Mouse (Mus musculus) small intestine, adult 2 months (tissue): ENCODE measurements around the gene Mfng. TPM values are rescaled to one million over a fixed set of nuclear protein-coding genes. Genes with fewer than 3 reads are reported as not detected.

Experiments used
- H3K27ac ChIP-seq: fragments of 200-500 bp; 2 replicates; pipeline ENCODE4 v1.5.1; 2012; ENCODE audit warnings: low read depth, low read length, control low read depth, inconsistent platforms; ENCODE audit not compliant: insufficient read depth
- H3K27me3 ChIP-seq: fragments of 200-500 bp; 2 replicates; pipeline ENCODE4 v1.6.1; 2012; ENCODE audit warnings: mild to moderate bottlenecking, moderate library complexity, low read length, inconsistent platforms; ENCODE audit not compliant: control insufficient read depth, insufficient read depth
- H3K36me3 ChIP-seq: fragments of 200-500 bp; 2 replicates; pipeline ENCODE4 v1.6.1; 2012; ENCODE audit warnings: mild to moderate bottlenecking, low read length, control low read depth, inconsistent platforms; ENCODE audit not compliant: control insufficient read depth, insufficient read depth
- H3K4me1 ChIP-seq: fragments of 200-500 bp; 2 replicates; pipeline ENCODE4 v1.6.1; 2012; ENCODE audit warnings: low read length, inconsistent platforms, mixed read lengths; ENCODE audit not compliant: control insufficient read depth, insufficient read depth, insufficient read length
- H3K4me3 ChIP-seq: fragments of 200-500 bp; 2 replicates; pipeline ENCODE4 v1.5.1; 2012; ENCODE audit warnings: low read depth, mild to moderate bottlenecking, control low read depth, inconsistent platforms, low read length, moderate library complexity
- CTCF ChIP-seq: fragments of 200-500 bp; IDR thresholded peaks from 2 replicates; pipeline ENCODE4 v1.5.1; 2012; ENCODE audit warnings: low read depth, mild to moderate bottlenecking, control low read depth, inconsistent platforms, low read length, moderate library complexity, mixed read lengths; ENCODE audit not compliant: insufficient replicate concordance, insufficient read length; ENCODE audit errors: extremely low read depth
- POLR2A ChIP-seq: fragments of 200-500 bp; IDR thresholded peaks from 2 replicates; pipeline ENCODE4 v1.6.1; 2012; ENCODE audit warnings: low read depth, mild to moderate bottlenecking, control low read depth, inconsistent platforms, low read length, moderate library complexity
- WGBS: fragments of 180-500 bp; shearing (Covaris S2); methylation state at CpG from one replicate; pipeline ENCODE4 v1.1.7; 2018; 5-methylcytosine and 5-hydroxymethylcytosine counted together
- polyA plus RNA-seq: library from polyadenylated mRNA; depleted of rRNA; stranded (reverse); fragments of >200 nt; gene quantifications from 2 replicates; pipeline ENCODE4 v1.2.3, GENCODE M21; 2012; rRNA removed

The Mfng gene
- polyA plus RNA-seq, 1 experiment = 7.9 TPM

DNA sequence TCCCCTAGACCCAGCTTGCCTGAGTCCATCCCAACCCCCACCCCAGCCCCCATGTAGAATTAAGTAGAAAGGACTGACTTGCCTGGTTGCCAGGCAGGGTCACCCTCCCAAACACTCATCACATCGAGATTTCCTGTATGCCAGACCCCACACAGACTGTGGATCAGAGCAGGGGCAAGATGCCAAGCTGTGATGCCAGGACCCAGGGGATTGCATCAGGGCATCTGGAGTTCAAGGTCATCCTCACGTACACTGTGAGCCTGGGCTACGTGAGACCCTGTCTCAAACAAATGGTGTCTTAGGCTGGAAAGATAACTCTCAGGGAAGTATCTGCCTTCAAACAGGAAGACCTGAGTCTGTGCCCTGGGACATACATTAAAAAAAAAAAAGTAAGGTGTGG is 66.6 kb downstream of the Mfng start:
- H3K27me3 ChIP-seq = peaks cover 8% of the 10 kb centered on the region; the same call in 1 of the 2 replicates
- 32% methylated on average over 3 of the region's 3 CpGs for WGBS
- no peaks in the 10 kb centered on the region for H3K36me3 ChIP-seq
- H3K27ac ChIP-seq = no peak overlapping the region
- TF ChIP-seq POLR2A (no peak), CTCF (no peak)
- H3K4me1 ChIP-seq = no peaks in the 10 kb centered on the region
- no peak overlapping the region for H3K4me3 ChIP-seq

Other genes starting within 250 kb of the Mfng start
- 7.9 and 8.1 TPM in 2 replicates for gene C1qtnf6, start 242.1 kb downstream of the Mfng start, polyA plus RNA-seq
- gene Sstr3, start 228.8 kb downstream of the Mfng start, polyA plus RNA-seq = 0.44 and 1.4 TPM in 2 replicates
- 37.0 and 136 TPM in 2 replicates for gene Rac2, start 200.7 kb downstream of the Mfng start, polyA plus RNA-seq
- 11.2 and 12.7 TPM in 2 replicates for gene Cyth4, start 176.4 kb downstream of the Mfng start, polyA plus RNA-seq
- 0.14 and 0.35 TPM in 2 replicates for gene Elfn2, start 54.7 kb downstream of the Mfng start, polyA plus RNA-seq
- 15.8 and 28.3 TPM in 2 replicates for gene Card10, start 29.6 kb upstream of the Mfng start, polyA plus RNA-seq
- 18.9 and 26.0 TPM in 2 replicates for gene Cdc42ep1, start 69.1 kb upstream of the Mfng start, polyA plus RNA-seq
- gene Lgals2, start 82.1 kb upstream of the Mfng start, polyA plus RNA-seq = 637 and 2,134 TPM in 2 replicates
- gene Gga1, start 103.7 kb upstream of the Mfng start, polyA plus RNA-seq = 62.5 and 105 TPM in 2 replicates
- 0.13 TPM in 1 of 2 replicates, not detected in the other for gene Gm49510, start 126.2 kb upstream of the Mfng start, polyA plus RNA-seq
- 41.3 and 48.8 TPM in 2 replicates for gene Sh3bp1, start 126.3 kb upstream of the Mfng start, polyA plus RNA-seq
- 3.9 and 4.2 TPM in 2 replicates for gene Pdxp, start 140.4 kb upstream of the Mfng start, polyA plus RNA-seq
- gene Lgals1, start 153.2 kb upstream of the Mfng start, polyA plus RNA-seq = 51.7 and 77.0 TPM in 2 replicates
- 7.3 and 11.7 TPM in 2 replicates for gene Nol12, start 161.5 kb upstream of the Mfng start, polyA plus RNA-seq
- gene Triobp, start 174.2 kb upstream of the Mfng start, polyA plus RNA-seq = 43.3 and 123 TPM in 2 replicates